Mouse (Mus musculus) myocyte (in vitro differentiated cells): ENCODE data around the gene Eps8.

Experiments
- CEBPB ChIP-seq: IDR thresholded peaks from 2 replicates; pipeline ENCODE4 v1.6.1; 2011; ENCODE audit warnings: mild to moderate bottlenecking, moderate library complexity; ENCODE audit not compliant: poor library complexity, insufficient read depth, severe bottlenecking
- E2F4 ChIP-seq: IDR thresholded peaks from one replicate; pipeline ENCODE4 v1.6.1; 2011; ENCODE audit warnings: mild to moderate bottlenecking, control low read depth, moderate library complexity; ENCODE audit not compliant: insufficient read depth
- MAX ChIP-seq: IDR thresholded peaks from one replicate; pipeline ENCODE4 v1.6.1; 2011; ENCODE audit warnings: low read depth, mild to moderate bottlenecking, control low read depth
- MYOD1 ChIP-seq, 3 experiments: IDR thresholded peaks; one replicate each; pipeline ENCODE4 v1.6.1; 2011; ENCODE audit warnings: control low read depth in 2 of 3, low read depth in 2 of 3, mild to moderate bottlenecking in 2 of 3, moderate library complexity in 1 of 3; ENCODE audit not compliant: insufficient read length in 2 of 3, control insufficient read depth in 1 of 3
- MYOG ChIP-seq, 3 experiments: IDR thresholded peaks; one replicate each; pipeline ENCODE4 v1.6.1; 2011; ENCODE audit warnings: control low read depth in 2 of 3, low read depth in 2 of 3, mild to moderate bottlenecking in 2 of 3; ENCODE audit not compliant: insufficient read length in 2 of 3, control insufficient read depth in 1 of 3, insufficient read depth in 1 of 3
- POLR2A ChIP-seq: IDR thresholded peaks from one replicate; pipeline ENCODE4 v1.6.1; 2011; ENCODE audit warnings: low read depth, mild to moderate bottlenecking, control low read depth, moderate library complexity; ENCODE audit not compliant: insufficient read length
- POLR2AphosphoS2 ChIP-seq: IDR thresholded peaks from one replicate; pipeline ENCODE4 v1.6.1; 2011; ENCODE audit warnings: low read depth, control low read depth; ENCODE audit not compliant: insufficient read length
- REST ChIP-seq: IDR thresholded peaks from one replicate; pipeline ENCODE4 v1.6.1; 2011; ENCODE audit warnings: mild to moderate bottlenecking, control low read depth, moderate library complexity; ENCODE audit not compliant: insufficient read depth, insufficient read length
- TCF12 ChIP-seq: IDR thresholded peaks from one replicate; pipeline ENCODE4 v1.6.1; 2011; ENCODE audit warnings: mild to moderate bottlenecking, control low read depth; ENCODE audit not compliant: poor library complexity, insufficient read depth, severe bottlenecking
- USF1 ChIP-seq: IDR thresholded peaks from one replicate; pipeline ENCODE4 v1.6.1; 2011; ENCODE audit warnings: low read depth, mild to moderate bottlenecking, control low read depth, moderate library complexity

GRCm38 (mm10) chr6:137496562-137496961 lies 158.1 kb downstream of the Eps8 start:
- TF ChIP-seq MAX, result no peak
- TF ChIP-seq POLR2A, result no peak
- no peak for TF ChIP-seq MYOG (IDR thresholded peaks at IDR 0.05; ENCODE audit: control insufficient read depth in 1 of 3, insufficient read depth in 1 of 3, insufficient read length in 2 of 3, low read depth in 2 of 3)
- TF ChIP-seq E2F4, result no peak
- TF ChIP-seq MYOD1 (IDR thresholded peaks at IDR 0.05; ENCODE audit: control insufficient read depth in 1 of 3, insufficient read length in 2 of 3, low read depth in 2 of 3), result no peak
- no peak for TF ChIP-seq POLR2AphosphoS2
- TF ChIP-seq REST, result no peak
- no peak for TF ChIP-seq TCF12
- TF ChIP-seq USF1, result no peak
- TF ChIP-seq CEBPB, result no peak
